Mouse (Mus musculus): ENCODE measurements around the gene 1190007I07Rik. TPM values are rescaled to one million over a fixed set of nuclear protein-coding genes. Genes with fewer than 3 reads are reported as not detected.

1190007I07Rik gene
- polyA plus RNA-seq, 1 experiment from 2014 or later = 35.4 TPM

Other genes with a start within 250 kb of the 1190007I07Rik start
- not detected in 2 replicates for gene Gm1553, start 130.6 kb downstream of the 1190007I07Rik start, polyA plus RNA-seq (2015; fragmentation: Nextera tagmentation; extraction: Ambion mirVana)
- 147 and 161 TPM in 2 replicates for gene Tdg, start 6.6 kb upstream of the 1190007I07Rik start, polyA plus RNA-seq (2015; fragmentation: Nextera tagmentation; extraction: Ambion mirVana)
- 0.63 and 0.68 TPM in 2 replicates for gene Glt8d2, start 67.4 kb upstream of the 1190007I07Rik start, polyA plus RNA-seq (2015; fragmentation: Nextera tagmentation; extraction: Ambion mirVana)
- gene Hcfc2, start 72.9 kb upstream of the 1190007I07Rik start, polyA plus RNA-seq (2015; fragmentation: Nextera tagmentation; extraction: Ambion mirVana) = 39.2 and 47.9 TPM in 2 replicates
- gene Nfyb, start 140.9 kb upstream of the 1190007I07Rik start, polyA plus RNA-seq (2015; fragmentation: Nextera tagmentation; extraction: Ambion mirVana) = 44.5 and 55.2 TPM in 2 replicates
- gene Txnrd1, start 210.7 kb upstream of the 1190007I07Rik start, polyA plus RNA-seq (2015; fragmentation: Nextera tagmentation; extraction: Ambion mirVana) = 101 and 115 TPM in 2 replicates
- gene Eid3, start 243.4 kb upstream of the 1190007I07Rik start, polyA plus RNA-seq (2015; fragmentation: Nextera tagmentation; extraction: Ambion mirVana) = 0.36 and 0.42 TPM in 2 replicates